Mouse (Mus musculus) urinary bladder, adult 18-20 months (tissue): ENCODE measurements around the gene Pdhx.
A peak's percentile ranks its signal among the peaks of the same experiment; 100 is the strongest.

Experiments used
- DNase-seq, 2 experiments: peaks; one replicate each; pipeline ENCODE4 v3.0.0; 2022; ENCODE audit warnings: low spot score in 2 of 2, mixed read lengths in 2 of 2

Gene Pdhx

DNA sequence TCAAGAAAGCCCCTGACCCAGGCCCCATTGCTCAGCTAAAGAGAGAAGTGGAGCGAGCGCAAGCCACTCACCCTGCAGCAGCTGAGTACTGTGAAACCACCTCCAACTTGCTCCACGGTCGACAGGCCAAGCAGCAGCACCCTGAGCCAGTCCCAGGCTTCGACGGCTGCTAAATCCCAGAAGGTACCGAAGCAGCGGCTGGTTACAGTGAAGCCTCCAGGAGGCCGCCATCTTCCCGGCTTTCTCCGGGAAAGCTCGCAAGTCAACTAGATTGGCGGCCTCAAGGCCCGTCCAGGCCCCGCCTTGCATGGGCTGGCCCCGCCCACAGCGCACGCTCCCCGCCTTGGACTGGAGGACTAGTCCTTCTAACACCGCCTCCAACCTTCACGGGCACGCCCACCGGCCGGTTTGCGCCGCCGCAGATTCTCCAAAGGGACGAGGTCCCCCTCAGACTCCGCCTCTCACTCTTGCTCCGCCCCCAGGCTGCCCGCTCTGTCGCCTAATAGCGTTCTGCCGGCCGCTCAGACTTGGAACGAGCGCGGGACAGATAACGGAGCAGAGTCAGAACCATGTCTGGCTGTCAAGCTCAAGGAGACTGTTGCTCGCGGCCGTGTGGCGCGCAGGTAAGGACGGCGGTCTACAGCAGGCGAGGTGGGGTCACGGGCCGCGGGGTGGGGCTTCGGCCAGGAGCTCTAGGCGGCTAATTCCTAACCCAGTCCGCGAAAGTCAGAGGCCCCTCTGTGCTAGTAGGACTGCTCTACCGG, at the start of gene Pdhx, which contains the start of gene Apip:
Gene Pdhx, minus strand, starts transcription at position 295 of the 764 bp plus-strand sequence.
Gene Apip, plus strand, starts transcription at position 457 of the 764 bp plus-strand sequence.
- peak; percentile 100 for DNase-seq

- DNase-seq = no peak
These were observed 46.0 kb upstream of the Pdhx start for GRCm38 (mm10) chr2:103119197-103119854.

- DNase-seq = no peak
These were observed 45.2 kb upstream of the Pdhx start for GRCm38 (mm10) chr2:103118324-103119196.

- no peak for DNase-seq
These were observed 43.9 kb upstream of the Pdhx start for GRCm38 (mm10) chr2:103117212-103117611.

DNA sequence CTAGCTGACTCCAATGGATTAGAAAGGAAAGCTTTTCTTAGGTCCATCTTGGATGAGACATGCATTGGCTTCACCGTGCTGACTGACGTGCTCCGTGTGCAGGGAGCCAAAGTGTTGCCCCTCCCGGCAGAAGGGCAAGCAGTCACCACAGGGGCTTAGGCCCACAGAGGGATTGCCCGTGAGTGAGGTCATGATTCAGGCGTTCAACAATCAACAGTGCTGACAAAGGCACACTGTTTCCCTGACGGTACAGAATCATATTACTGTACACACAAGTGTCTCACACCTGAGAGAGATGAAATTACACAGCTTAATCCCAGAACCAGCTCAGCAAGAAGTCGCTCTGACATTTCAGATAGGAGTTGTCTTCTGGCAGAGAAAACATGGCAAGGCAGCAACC, 38.4 kb upstream of the Pdhx start:
- DNase-seq = no peak

DNA sequence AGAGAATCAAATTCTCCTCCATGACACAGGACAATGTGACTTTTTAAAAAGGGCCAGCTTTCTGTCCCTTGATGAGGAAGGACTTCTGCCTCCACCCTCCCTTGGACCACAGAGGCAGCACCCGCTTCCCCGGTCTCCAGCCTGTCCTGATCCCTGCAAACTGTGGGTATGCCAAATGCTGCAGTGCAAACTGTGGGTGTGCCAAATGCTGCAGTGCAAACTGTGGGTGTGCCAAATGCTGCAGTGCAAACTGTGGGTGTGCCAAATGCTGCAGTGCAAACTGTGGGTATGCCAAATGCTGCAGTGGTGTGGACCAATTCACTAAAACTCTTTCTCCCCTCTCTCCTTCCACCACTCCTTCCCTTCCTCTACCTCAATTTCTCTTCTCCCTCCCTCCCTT, 32.9 kb upstream of the Pdhx start:
- DNase-seq = no peak

DNA sequence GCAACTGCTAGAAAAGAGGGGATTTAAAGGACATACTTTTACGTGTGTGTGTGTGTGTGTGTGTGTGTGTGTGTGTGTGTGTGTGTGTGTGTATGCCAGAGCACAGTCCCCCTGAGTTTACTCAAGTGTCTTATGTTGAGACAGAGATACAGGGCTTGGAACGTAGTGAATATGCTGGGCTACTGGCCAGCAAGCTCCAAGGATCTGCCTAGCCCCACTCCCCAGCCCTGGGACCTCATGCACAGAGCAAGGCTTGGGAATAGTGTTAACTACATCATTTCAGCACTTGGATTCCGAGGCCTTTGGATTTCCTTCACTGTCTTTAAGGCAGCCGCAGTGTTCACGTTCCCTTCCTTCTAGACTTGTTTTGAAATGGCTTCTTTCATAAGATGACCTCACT, 29.3 kb upstream of the Pdhx start:
- DNase-seq = no peak

- no peak for DNase-seq
These were observed 16.2 kb upstream of the Pdhx start for GRCm38 (mm10) chr2:103089521-103089920.

GRCm38 (mm10) chr2:103088099-103088498, 14.8 kb upstream of the Pdhx start:
- no peak for DNase-seq

- no peak for DNase-seq
These were observed 13.1 kb upstream of the Pdhx start for GRCm38 (mm10) chr2:103086432-103086831.

DNA sequence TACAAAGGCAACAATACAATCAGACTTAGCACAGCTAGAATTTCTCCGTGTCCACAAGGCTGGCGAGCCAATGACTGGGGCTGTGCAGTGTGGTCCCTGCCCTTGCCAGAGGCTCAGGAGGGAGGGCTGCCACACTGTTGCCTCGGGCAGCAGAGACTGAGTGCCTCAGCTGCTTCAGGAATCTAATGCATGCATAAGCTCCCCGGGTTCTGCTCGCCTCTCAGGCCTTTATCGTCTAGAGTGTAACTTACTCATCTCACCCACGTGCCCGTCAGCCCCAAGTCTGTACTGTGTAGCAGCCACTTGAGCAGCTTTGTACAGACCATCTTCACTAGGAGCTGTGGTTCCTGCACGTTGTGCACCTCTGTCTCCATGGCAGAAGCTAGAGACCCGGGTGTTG, 12.3 kb upstream of the Pdhx start:
- DNase-seq = no peak

- no peak for DNase-seq
These were observed 11.1 kb upstream of the Pdhx start for GRCm38 (mm10) chr2:103084451-103084850.

- no peak for DNase-seq
These were observed 9.5 kb upstream of the Pdhx start for GRCm38 (mm10) chr2:103082853-103083252.

DNA sequence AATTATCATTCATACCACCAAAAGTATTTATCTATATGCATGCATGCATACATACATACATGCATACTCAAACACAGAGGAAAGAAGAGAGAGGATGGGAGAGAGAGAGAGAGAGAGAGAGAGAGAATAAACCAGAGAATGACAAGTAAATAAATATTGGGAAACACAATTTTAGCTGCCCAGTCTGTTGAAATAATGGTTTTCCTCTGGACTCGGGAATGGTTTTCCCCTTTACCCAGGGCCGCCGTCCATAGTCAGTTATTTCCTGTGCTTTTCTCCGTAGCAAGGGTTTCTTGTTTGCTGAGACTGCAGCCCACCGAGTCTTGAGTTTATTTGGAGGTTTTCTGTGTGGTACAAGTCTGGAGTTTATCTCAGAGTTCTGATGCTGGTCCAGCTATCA, 8.4 kb upstream of the Pdhx start:
- no peak for DNase-seq

GRCm38 (mm10) chr2:103081117-103081516, 7.8 kb upstream of the Pdhx start:
- DNase-seq = no peak

DNA sequence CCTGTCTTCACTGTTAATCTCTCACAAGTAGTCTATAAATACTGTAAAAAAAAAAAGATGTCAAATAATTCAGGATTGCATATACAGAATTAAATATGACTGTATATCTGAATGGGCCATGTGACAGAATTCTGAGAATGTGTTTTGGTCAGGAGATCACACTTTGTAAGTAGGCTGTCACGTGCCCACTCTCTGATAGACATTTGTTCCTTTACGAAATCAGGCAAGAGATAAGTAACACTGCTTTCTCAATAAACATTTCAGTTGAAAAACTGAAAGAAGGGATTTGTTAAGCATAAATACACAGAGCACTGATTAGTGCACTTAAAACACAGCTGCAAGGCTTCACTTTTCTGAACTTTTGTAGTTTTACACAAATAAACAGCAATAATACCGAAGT, 2.7 kb downstream of the Pdhx start:
- DNase-seq = no peak

GRCm38 (mm10) chr2:103069752-103070405, 3.4 kb downstream of the Pdhx start:
- no peak for DNase-seq

DNA sequence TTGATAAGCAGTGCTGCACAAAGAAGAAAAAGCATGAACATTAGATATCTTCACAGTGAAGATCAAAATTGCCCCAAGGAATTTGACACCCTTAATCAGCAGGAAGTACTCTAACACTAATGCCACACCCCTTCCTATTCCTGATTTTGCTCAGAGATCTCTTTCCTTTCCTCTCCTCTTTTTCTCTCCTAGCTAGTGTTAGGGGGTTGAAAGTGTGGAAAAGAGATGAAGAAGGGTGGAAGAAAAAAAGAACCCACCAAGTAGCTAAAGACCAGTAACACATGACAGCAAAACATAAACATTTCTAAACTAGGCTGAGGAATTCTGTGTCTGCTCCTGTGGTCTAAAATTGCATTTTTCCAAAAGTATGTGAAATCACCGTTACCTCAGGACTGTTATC, 4.7 kb downstream of the Pdhx start:
- DNase-seq = no peak

GRCm38 (mm10) chr2:103067552-103068207, 5.6 kb downstream of the Pdhx start:
- DNase-seq = no peak

- no peak for DNase-seq
These were observed 6.4 kb downstream of the Pdhx start for GRCm38 (mm10) chr2:103066683-103067551.
